Mouse (Mus musculus) embryonic fibroblast, embryonic 13.5 days (primary cell): ENCODE data around the gene Pax8.

Source experiments
- CTCF ChIP-seq: IDR thresholded peaks from 2 replicates; pipeline ENCODE4 v1.5.1; 2011; ENCODE audit warnings: mild to moderate bottlenecking, control low read depth, low read length, moderate library complexity, borderline replicate concordance; ENCODE audit not compliant: insufficient read depth
- POLR2A ChIP-seq: IDR thresholded peaks from 2 replicates; pipeline ENCODE4 v1.6.1; 2011; ENCODE audit warnings: low read depth, mild to moderate bottlenecking, control low read depth, low read length, moderate library complexity

GRCm38 (mm10) chr2:24474514-24475378 lies 653 bp downstream of the Pax8 start:
- TF ChIP-seq CTCF (no peak), POLR2A (no peak)
